Mouse (Mus musculus) Muller cell, postnatal 12 days (primary cell): Measurements from ENCODE around the gene Plcl2.
A peak's percentile ranks its signal among the peaks of the same experiment; 100 is the strongest.

Experiments
- DNase-seq: peaks from one replicate; pipeline ENCODE4 v3.0.0-alpha.2; 2015; ENCODE audit errors: inconsistent ontology term

The Plcl2 gene

GRCm38 (mm10) chr17:50499091-50499790 is 10.0 kb upstream of the Plcl2 start:
- DNase-seq, result no peak

GRCm38 (mm10) chr17:50500806-50501205 is 8.4 kb upstream of the Plcl2 start:
- DNase-seq, result no peak

GRCm38 (mm10) chr17:50503075-50503474 is 6.1 kb upstream of the Plcl2 start:
- no peak for DNase-seq

- DNase-seq, result peak; percentile 6
Measured at GRCm38 (mm10) chr17:50504070-50504846, 4.9 kb upstream of the Plcl2 start.

- DNase-seq, result no peak
Measured at GRCm38 (mm10) chr17:50505910-50506634, 3.1 kb upstream of the Plcl2 start.

- DNase-seq, result no peak
Measured at GRCm38 (mm10) chr17:50506861-50507321, 2.3 kb upstream of the Plcl2 start.

- no peak for DNase-seq
Measured at GRCm38 (mm10) chr17:50508055-50508774, 988 bp upstream of the Plcl2 start.

GRCm38 (mm10) chr17:50508775-50509250 is 390 bp upstream of the Plcl2 start:
- DNase-seq, result peak; percentile 73

GRCm38 (mm10) chr17:50510279-50510678 is 1.1 kb downstream of the Plcl2 start:
- no peak for DNase-seq

- no peak for DNase-seq
Measured at GRCm38 (mm10) chr17:50510741-50511140, 1.5 kb downstream of the Plcl2 start.

GRCm38 (mm10) chr17:50512222-50512621 is 3.0 kb downstream of the Plcl2 start:
- DNase-seq, result no peak

- DNase-seq, result no peak
Measured at GRCm38 (mm10) chr17:50512841-50513240, 3.6 kb downstream of the Plcl2 start.

- no peak for DNase-seq
Measured at GRCm38 (mm10) chr17:50513376-50513775, 4.2 kb downstream of the Plcl2 start.

GRCm38 (mm10) chr17:50514012-50514411 is 4.8 kb downstream of the Plcl2 start:
- no peak for DNase-seq

GRCm38 (mm10) chr17:50515926-50516325 is 6.7 kb downstream of the Plcl2 start:
- no peak for DNase-seq

GRCm38 (mm10) chr17:50517781-50518415 is 8.7 kb downstream of the Plcl2 start:
- no peak for DNase-seq

- DNase-seq, result no peak
Measured at GRCm38 (mm10) chr17:50519588-50519987, 10.4 kb downstream of the Plcl2 start.

GRCm38 (mm10) chr17:50522473-50523083 is 13.4 kb downstream of the Plcl2 start:
- no peak for DNase-seq

GRCm38 (mm10) chr17:50524970-50525369 is 15.8 kb downstream of the Plcl2 start:
- no peak for DNase-seq

- no peak for DNase-seq
Measured at GRCm38 (mm10) chr17:50525821-50526220, 16.6 kb downstream of the Plcl2 start.

- DNase-seq, result no peak
Measured at GRCm38 (mm10) chr17:50530089-50530488, 20.9 kb downstream of the Plcl2 start.
